Mouse (Mus musculus): ENCODE results near the gene Hrg.
"Not testable (repeated sequence)": the region's sequence is repeated elsewhere in the genome, so short reads cannot be mapped to it uniquely, and the experiment has no call there.

Hrg gene

DNA sequence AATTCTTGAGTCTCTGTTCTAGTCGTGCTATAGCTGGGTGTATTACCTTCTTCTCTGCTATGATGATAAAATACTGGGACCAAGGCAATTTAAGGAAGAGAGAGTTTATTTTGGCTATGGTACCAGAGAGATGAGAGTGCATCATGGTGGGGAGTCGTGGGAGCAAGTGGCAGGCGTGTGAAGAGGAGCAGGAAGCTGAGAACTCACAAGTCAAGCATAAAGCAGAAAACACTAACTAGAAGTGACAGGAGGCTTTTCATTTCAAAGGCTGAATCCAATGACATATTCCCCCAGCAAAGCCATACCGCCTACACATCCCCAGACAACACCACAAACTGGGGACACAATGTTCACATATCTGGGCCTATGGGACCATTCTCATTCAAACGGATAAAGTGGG lies 11.4 kb downstream of the Hrg start:
- no peak for DNase-seq

DNA sequence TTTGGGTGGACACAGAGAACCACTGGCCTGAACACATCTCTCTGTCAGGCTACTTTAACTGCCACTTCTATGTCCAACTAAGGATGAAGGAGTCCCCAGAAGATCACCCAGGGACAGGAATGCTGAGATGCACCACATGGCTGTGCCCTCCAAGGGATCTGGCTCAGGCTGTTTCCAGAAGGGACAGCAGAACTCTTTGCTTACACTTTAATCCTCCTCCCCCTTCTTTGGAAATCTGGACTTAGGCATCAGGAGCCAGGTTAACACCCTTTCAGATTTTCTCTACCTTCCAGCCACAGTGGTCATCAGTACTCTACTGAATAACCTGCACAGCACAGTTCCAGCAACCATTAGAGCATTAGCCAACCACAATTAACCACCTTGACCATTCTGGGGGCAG lies 12.4 kb downstream of the Hrg start:
- no peak for DNase-seq

- DNase-seq: no peak
Observed at GRCm38 (mm10) chr16:22967383-22968030, 16.6 kb downstream of the Hrg start.

- DNase-seq: not testable (repeated sequence)
Observed at GRCm38 (mm10) chr16:22996951-22997350, 46.1 kb downstream of the Hrg start.

All from kidney, postnatal 36 days (tissue).